Mouse (Mus musculus) myocyte (in vitro differentiated cells): ENCODE measurements at regions not wholly inside any gene's neighbourhood (a gene's known extent, or its start where the extent isn't known, plus 50 kb on each side); places are given as distances from the start of the nearest gene placed in this dataset.

Experiments used
- H3K27me3 ChIP-seq: one replicate; pipeline ENCODE4 v1.6.1; 2011; ENCODE audit not compliant: control insufficient read depth, insufficient read depth, insufficient read length
- H3K36me3 ChIP-seq: one replicate; pipeline ENCODE4 v1.6.1; 2011; ENCODE audit not compliant: control insufficient read depth, insufficient read depth
- H3K4me2 ChIP-seq: one replicate; pipeline ENCODE4 v1.6.1; 2011; ENCODE audit warnings: low read depth, control low read depth
- H3K4me3 ChIP-seq: one replicate; pipeline ENCODE4 v1.5.1; 2011; ENCODE audit warnings: mild to moderate bottlenecking, control low read depth, moderate library complexity
- H3K79me2 ChIP-seq: one replicate; pipeline ENCODE4 v1.6.1; 2011; ENCODE audit not compliant: control insufficient read depth, insufficient read depth
- H3ac ChIP-seq: one replicate; pipeline ENCODE4 v1.6.1; 2011; ENCODE audit not compliant: control insufficient read depth, insufficient read length
- CEBPB ChIP-seq: IDR thresholded peaks from 2 replicates; pipeline ENCODE4 v1.6.1; 2011; ENCODE audit warnings: mild to moderate bottlenecking, moderate library complexity; ENCODE audit not compliant: poor library complexity, insufficient read depth, severe bottlenecking
- E2F4 ChIP-seq: IDR thresholded peaks from one replicate; pipeline ENCODE4 v1.6.1; 2011; ENCODE audit warnings: mild to moderate bottlenecking, control low read depth, moderate library complexity; ENCODE audit not compliant: insufficient read depth
- MAX ChIP-seq: IDR thresholded peaks from one replicate; pipeline ENCODE4 v1.6.1; 2011; ENCODE audit warnings: low read depth, mild to moderate bottlenecking, control low read depth
- MYOD1 ChIP-seq, 3 experiments: IDR thresholded peaks; one replicate each; pipeline ENCODE4 v1.6.1; 2011; ENCODE audit warnings: control low read depth in 2 of 3, low read depth in 2 of 3, mild to moderate bottlenecking in 2 of 3, moderate library complexity in 1 of 3; ENCODE audit not compliant: insufficient read length in 2 of 3, control insufficient read depth in 1 of 3
- MYOG ChIP-seq, 3 experiments: IDR thresholded peaks; one replicate each; pipeline ENCODE4 v1.6.1; 2011; ENCODE audit warnings: control low read depth in 2 of 3, low read depth in 2 of 3, mild to moderate bottlenecking in 2 of 3; ENCODE audit not compliant: insufficient read length in 2 of 3, control insufficient read depth in 1 of 3, insufficient read depth in 1 of 3
- POLR2A ChIP-seq: IDR thresholded peaks from one replicate; pipeline ENCODE4 v1.6.1; 2011; ENCODE audit warnings: low read depth, mild to moderate bottlenecking, control low read depth, moderate library complexity; ENCODE audit not compliant: insufficient read length
- POLR2AphosphoS2 ChIP-seq: IDR thresholded peaks from one replicate; pipeline ENCODE4 v1.6.1; 2011; ENCODE audit warnings: low read depth, control low read depth; ENCODE audit not compliant: insufficient read length
- REST ChIP-seq: IDR thresholded peaks from one replicate; pipeline ENCODE4 v1.6.1; 2011; ENCODE audit warnings: mild to moderate bottlenecking, control low read depth, moderate library complexity; ENCODE audit not compliant: insufficient read depth, insufficient read length
- SRF ChIP-seq: IDR thresholded peaks from one replicate; pipeline ENCODE4 v1.6.1; 2011; ENCODE audit warnings: low read depth; ENCODE audit not compliant: control insufficient read depth, insufficient read length
- TCF12 ChIP-seq: IDR thresholded peaks from one replicate; pipeline ENCODE4 v1.6.1; 2011; ENCODE audit warnings: mild to moderate bottlenecking, control low read depth; ENCODE audit not compliant: poor library complexity, insufficient read depth, severe bottlenecking
- TCF3 ChIP-seq: IDR thresholded peaks from one replicate; pipeline ENCODE4 v1.6.1; 2011; ENCODE audit warnings: low read depth, control low read depth; ENCODE audit not compliant: insufficient read length
- USF1 ChIP-seq: IDR thresholded peaks from one replicate; pipeline ENCODE4 v1.6.1; 2011; ENCODE audit warnings: low read depth, mild to moderate bottlenecking, control low read depth, moderate library complexity

- TF ChIP-seq MYOG (IDR thresholded peaks at IDR 0.05; ENCODE audit: control insufficient read depth in 1 of 3, insufficient read depth in 1 of 3, insufficient read length in 2 of 3, low read depth in 2 of 3) (no peak), TCF3 (no peak), TCF12 (no peak), POLR2AphosphoS2 (no peak), SRF (no peak), MAX (no peak), E2F4 (no peak), MYOD1 (IDR thresholded peaks at IDR 0.05; ENCODE audit: control insufficient read depth in 1 of 3, insufficient read length in 2 of 3, low read depth in 2 of 3) (no peak), USF1 (no peak), REST (no peak), POLR2A (no peak), CEBPB (no peak)
- Histone ChIP-seq H3K79me2 (no peaks in the 10 kb centered on the region), H3ac (no peak overlapping the region), H3K4me2 (no peak overlapping the region), H3K4me3 (no peak overlapping the region), H3K27me3 (no peaks in the 10 kb centered on the region), H3K36me3 (no peaks in the 10 kb centered on the region)
These were observed 61.9 kb upstream of the Znrf2 start for GRCm38 (mm10) chr6:54754810-54755209.

- Histone ChIP-seq H3K4me2 (no peak overlapping the region), H3K36me3 (no peaks in the 10 kb centered on the region), H3ac (no peak overlapping the region), H3K4me3 (no peak overlapping the region), H3K79me2 (no peaks in the 10 kb centered on the region), H3K27me3 (no peaks in the 10 kb centered on the region)
- TF ChIP-seq TCF12 (no peak), SRF (no peak), POLR2AphosphoS2 (no peak), E2F4 (no peak), USF1 (no peak), REST (no peak), CEBPB (no peak)
These were observed 59.2 kb upstream of the Znrf2 start for GRCm38 (mm10) chr6:54757511-54757911.

- no peaks in the 10 kb centered on the region for H3K36me3 ChIP-seq
- H3K4me2 ChIP-seq = no peak overlapping the region
- H3ac ChIP-seq = no peak overlapping the region
- H3K79me2 ChIP-seq = no peaks in the 10 kb centered on the region
- no peak overlapping the region for H3K4me3 ChIP-seq
- TF ChIP-seq POLR2AphosphoS2 = no peak
- H3K27me3 ChIP-seq = no peaks in the 10 kb centered on the region
These were observed 58.6 kb upstream of the Znrf2 start for GRCm38 (mm10) chr6:54758112-54758511.

GRCm38 (mm10) chr6:54759263-54759662 is 57.5 kb upstream of the Znrf2 start:
- H3K4me3 ChIP-seq = no peak overlapping the region
- no peaks in the 10 kb centered on the region for H3K79me2 ChIP-seq

GRCm38 (mm10) chr6:54759942-54760498 is 56.7 kb upstream of the Znrf2 start:
- peak overlapping the region; percentile 32 for H3K4me2 ChIP-seq
- no peaks in the 10 kb centered on the region for H3K27me3 ChIP-seq
- H3K36me3 ChIP-seq = no peaks in the 10 kb centered on the region
- H3K79me2 ChIP-seq = no peaks in the 10 kb centered on the region
- H3K4me3 ChIP-seq = no peak overlapping the region
- TF ChIP-seq MYOD1 (IDR thresholded peaks at IDR 0.05; ENCODE audit: control insufficient read depth in 1 of 3, insufficient read length in 2 of 3, low read depth in 2 of 3) (peak in 2 of 3 experiments; percentile 80 to 84), TCF12 (no peak), CEBPB (no peak), MYOG (IDR thresholded peaks at IDR 0.05; ENCODE audit: control insufficient read depth in 1 of 3, insufficient read depth in 1 of 3, insufficient read length in 2 of 3, low read depth in 2 of 3) (peak in 1 of 3 experiments; percentile 58), E2F4 (no peak), TCF3 (peak; percentile 12), USF1 (no peak)
- no peak overlapping the region for H3ac ChIP-seq

More at GRCm38 (mm10) chr6:54759263-54759662, 57.5 kb upstream of the Znrf2 start:
- no peak overlapping the region for H3K4me2 ChIP-seq
- no peaks in the 10 kb centered on the region for H3K36me3 ChIP-seq
- H3ac ChIP-seq = no peak overlapping the region
- TF ChIP-seq MYOG (IDR thresholded peaks at IDR 0.05; ENCODE audit: control insufficient read depth in 1 of 3, insufficient read depth in 1 of 3, insufficient read length in 2 of 3, low read depth in 2 of 3) (no peak), MAX (no peak), USF1 (no peak), POLR2AphosphoS2 (no peak), CEBPB (no peak), REST (no peak), POLR2A (no peak), E2F4 (no peak), MYOD1 (IDR thresholded peaks at IDR 0.05; ENCODE audit: control insufficient read depth in 1 of 3, insufficient read length in 2 of 3, low read depth in 2 of 3) (no peak), TCF12 (no peak), TCF3 (no peak), SRF (no peak)
- H3K27me3 ChIP-seq = no peaks in the 10 kb centered on the region

- no peaks in the 10 kb centered on the region for H3K79me2 ChIP-seq
- no peak overlapping the region for H3K4me3 ChIP-seq
- TF ChIP-seq MYOD1 (IDR thresholded peaks at IDR 0.05; ENCODE audit: control insufficient read depth in 1 of 3, insufficient read length in 2 of 3, low read depth in 2 of 3) (no peak), REST (no peak), POLR2A (no peak), USF1 (no peak), CEBPB (no peak), MAX (no peak), TCF12 (no peak), TCF3 (no peak), SRF (no peak)
- H3ac ChIP-seq = no peak overlapping the region
- H3K36me3 ChIP-seq = no peaks in the 10 kb centered on the region
- H3K4me2 ChIP-seq = no peak overlapping the region
- H3K27me3 ChIP-seq = no peaks in the 10 kb centered on the region
These were observed 56.2 kb upstream of the Znrf2 start for GRCm38 (mm10) chr6:54760541-54760940.
